Mouse (Mus musculus): ENCODE measurements at regions not wholly inside any gene's neighbourhood (a gene's known extent, or its start where the extent isn't known, plus 50 kb on each side); places are given as distances from the start of the nearest gene placed in this dataset.
A peak's percentile ranks its signal among the peaks of the same experiment; 100 is the strongest.

DNA sequence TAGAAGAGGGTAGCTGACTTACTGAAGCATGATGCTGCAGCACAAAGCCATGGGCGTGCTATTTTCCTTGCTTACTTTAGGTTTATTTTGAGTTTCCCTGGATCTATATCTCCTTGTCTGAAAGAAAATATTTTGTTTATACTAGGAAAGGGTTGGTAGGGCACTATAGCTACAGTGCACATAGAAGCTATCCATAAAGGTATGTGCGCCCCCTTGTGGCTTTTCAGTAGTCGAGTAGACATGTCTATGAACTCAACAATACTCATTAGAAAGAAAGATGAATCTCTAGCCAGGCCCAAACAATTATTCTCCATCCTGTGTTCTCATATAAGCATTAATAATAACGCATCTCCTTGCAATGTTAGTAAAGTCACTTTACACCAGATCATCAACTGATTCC is 114.3 kb downstream of the Rab38 start:
- DNase-seq (ENCODE audit: low read depth), result peak; percentile 83

DNA sequence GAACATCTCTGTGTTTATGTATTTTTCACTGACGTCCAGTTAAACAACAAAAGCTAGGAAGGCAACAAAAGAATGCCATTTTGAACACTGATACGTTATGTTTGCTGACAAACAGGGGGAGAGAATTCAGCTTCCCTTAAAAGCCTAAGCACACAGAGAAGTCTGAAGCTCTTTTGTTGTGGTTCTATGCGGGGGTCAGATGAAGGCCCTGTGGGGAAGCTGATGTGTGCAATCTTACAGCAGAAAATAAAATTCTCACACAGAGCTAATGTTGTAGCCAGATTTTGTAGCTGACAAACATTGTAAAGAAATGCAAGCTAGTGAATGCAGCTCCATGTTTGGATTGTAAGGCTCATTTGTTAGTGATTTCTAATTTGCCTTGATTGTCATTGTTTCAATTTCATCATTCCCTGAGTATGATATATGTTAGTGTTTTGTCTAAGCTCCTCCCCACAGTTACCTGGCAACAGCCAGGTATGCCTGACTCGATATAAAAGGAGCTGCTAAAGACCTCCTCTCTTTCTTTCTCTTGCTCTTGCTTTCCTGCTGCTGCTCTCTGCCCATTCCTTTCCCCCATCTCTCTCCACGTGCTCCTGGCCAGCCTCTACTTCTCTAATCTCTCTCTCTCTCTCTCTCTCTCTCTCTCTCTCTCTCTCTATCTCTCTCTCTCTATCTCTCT is 115.0 kb downstream of the Rab38 start:
- no peak for DNase-seq (ENCODE audit: low read depth)

DNA sequence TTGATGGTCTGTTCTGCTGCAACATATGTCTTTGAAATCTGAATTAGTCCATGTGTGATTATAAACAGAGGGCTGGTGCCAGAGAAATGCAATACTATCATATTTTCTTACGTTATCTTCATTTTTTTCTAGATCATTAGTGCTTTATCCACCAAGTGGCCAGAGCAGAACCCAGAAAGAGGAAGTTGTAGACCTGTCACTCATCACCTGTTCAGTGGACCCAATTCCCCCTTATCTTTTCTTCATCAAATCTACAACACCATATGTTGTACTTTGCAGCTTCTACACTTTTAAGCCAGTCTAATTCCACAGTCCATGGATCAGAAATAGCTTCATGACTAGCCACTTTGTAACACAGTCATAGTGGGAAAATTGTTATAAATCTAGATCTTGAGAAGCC is 145.0 kb downstream of the Rab38 start:
- DNase-seq (ENCODE audit: low read depth), result no peak

- DNase-seq (ENCODE audit: low read depth), result no peak
These were observed 170.7 kb downstream of the Rab38 start for GRCm38 (mm10) chr7:88600781-88601180.
